Mouse (Mus musculus): ENCODE results near the gene Gm9999. TPM values are rescaled to one million over a fixed set of nuclear protein-coding genes. Genes with fewer than 3 reads are reported as not detected.
"Not testable (repeated sequence)": the region's sequence is repeated elsewhere in the genome, so short reads cannot be mapped to it uniquely, and the experiment has no call there.

Gm9999 gene
- polyA plus RNA-seq (2012; rRNA removed) = not detected in 2 replicates

DNA sequence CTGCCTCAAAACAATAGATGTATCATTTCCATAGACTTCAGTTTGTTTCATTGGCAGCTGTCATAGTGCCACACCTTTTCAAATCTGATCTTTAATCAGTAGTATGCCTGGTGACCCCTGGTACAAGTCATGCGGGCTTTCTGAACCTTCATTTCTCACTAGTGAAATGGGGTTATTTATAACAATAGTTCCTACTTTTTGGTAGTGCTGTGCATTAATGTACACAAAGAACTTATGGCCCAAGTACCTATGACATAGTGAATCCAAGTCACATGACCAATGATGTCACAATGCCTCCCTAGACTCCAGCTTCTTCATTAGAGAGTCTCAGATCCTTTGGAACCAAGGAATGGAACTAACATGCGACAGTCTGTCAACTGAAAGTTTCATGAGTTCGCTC is at the start of gene Gm9999:
Gene Gm9999, plus strand, starts transcription at position 301 of the 400 bp plus-strand sequence.
- DNase-seq (ENCODE audit: extremely low spot score in 1 of 2, low spot score in 1 of 2) = no peak

DNA sequence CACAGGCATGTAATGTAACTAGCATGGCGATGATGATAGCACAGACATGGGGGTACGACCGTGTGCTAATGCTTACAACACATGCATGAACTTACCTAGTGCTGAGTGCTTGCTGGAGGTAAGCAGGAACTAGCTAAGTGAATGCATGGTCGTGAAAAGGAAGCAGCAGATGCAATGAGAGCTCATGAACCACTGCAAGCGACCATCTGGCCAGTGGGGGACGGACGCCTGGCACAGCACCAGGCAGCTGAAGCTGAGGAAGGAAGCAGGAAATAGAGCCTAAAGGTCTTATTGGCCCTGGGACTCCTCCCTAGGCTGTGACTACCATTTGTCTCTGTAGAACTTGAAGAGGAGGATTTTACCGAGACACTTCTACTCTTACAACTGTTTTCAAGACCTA is 48.6 kb upstream of the Gm9999 start:
- DNase-seq (ENCODE audit: extremely low spot score in 1 of 2, low spot score in 1 of 2) = no peak

DNA sequence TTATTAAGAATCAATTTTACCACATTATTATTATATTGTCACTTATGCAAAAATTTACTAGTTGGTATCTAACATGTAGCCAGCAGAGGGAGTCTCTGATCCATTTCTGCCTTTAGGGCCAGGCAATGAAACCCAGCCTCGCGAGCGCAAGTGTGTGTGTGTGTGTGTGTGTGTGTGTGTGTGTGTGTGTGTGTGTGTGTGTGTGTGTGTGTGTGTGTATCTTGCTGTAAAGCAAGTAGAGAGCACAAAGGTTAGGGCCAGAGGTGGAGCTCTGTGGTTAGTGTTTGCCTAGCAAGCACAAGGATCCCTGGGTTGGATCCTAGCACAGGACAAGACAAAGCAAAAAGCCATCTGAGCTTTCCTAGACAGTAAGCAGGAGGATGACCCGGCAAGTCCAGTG is 47.5 kb upstream of the Gm9999 start:
- peak in 1 of 2 experiments; percentile 50 for DNase-seq (ENCODE audit: extremely low spot score in 1 of 2, low spot score in 1 of 2)

DNA sequence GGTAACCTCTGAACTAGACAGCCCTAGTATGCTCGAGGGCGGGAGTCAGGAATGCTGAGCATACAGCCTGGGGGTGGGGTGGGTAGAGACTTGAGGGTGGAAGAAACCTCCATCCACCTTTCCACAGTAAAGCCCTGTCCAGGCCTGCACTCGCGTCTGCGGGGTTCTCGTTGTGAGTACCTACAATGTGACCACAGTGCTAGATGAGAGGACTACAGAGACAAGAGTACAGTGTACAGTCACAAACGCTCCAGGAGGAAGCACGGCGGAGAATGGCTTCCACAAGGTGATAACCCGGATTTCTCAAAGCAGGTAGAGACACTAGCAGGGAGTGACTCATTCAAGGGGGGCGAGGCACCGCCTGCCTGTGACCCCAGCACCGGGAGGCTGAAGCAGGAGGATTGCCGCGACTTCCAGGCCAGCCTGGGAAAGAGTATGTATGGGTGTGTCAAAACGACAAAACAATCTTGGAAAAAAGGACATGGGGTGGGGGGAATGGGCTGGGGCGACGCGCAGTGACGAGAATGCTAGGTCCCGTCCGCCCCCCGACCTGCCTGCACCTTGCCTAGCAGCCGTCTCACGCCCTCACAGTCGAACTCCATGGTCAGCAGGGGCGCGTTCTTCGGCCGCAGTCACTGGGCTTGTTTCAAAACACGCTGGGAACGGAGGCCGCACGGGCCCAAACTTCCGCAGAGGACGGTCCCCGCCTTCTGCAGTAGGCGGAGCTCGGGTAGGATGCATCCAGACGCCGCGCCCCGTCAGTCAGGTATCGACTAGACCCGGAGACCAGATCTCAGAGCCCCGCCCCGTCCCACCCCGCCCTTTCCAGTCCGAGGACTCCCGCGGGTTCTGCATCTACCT is 25.3 kb upstream of the Gm9999 start, which contains the start of gene Uevld:
Gene Uevld, minus strand, starts transcription at position 697 of the 861 bp plus-strand sequence.
- DNase-seq (ENCODE audit: extremely low spot score in 1 of 2, low spot score in 1 of 2) = peak; percentile 84 to 94

DNA sequence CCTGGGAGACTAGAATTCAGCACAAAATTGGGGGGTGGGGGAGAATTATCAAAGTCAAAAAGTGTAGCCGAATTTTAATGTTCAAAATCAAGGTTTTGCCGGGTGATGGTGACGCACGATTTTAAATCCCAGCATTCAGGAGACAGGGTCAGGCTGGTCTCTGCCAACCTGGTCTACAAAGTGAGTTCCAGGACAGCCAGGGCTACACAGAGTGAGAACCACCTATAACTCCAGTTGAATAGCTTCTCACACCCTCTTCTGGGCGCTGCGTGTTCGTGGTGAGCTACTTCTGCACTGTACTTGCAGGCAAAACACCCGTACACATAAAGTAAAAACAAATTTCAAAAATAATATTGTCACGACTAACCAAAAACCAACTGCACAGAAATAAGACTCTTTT is 24.5 kb upstream of the Gm9999 start:
- DNase-seq (ENCODE audit: extremely low spot score in 1 of 2, low spot score in 1 of 2) = peak in 1 of 2 experiments; percentile 12

DNA sequence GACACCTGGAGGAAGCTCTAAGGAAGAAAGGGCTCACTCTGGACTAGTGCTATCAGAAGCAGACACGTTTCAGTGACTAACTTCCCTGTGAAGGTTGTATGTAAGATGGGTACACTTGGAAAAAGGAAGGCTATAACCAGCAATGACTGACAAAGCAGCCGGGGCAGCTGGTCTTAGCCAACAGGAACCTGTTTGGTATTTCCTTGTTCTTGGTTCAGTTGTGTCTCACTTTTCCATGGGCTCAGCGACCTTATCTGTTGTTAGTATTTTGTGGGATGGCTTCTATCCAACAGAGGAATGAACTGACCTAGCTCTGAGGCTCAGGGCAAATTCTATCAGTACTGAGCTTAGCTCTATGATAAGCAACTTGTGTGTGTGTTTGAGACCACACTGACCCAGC is 22.4 kb upstream of the Gm9999 start:
- no peak for DNase-seq (ENCODE audit: extremely low spot score in 1 of 2, low spot score in 1 of 2)

DNA sequence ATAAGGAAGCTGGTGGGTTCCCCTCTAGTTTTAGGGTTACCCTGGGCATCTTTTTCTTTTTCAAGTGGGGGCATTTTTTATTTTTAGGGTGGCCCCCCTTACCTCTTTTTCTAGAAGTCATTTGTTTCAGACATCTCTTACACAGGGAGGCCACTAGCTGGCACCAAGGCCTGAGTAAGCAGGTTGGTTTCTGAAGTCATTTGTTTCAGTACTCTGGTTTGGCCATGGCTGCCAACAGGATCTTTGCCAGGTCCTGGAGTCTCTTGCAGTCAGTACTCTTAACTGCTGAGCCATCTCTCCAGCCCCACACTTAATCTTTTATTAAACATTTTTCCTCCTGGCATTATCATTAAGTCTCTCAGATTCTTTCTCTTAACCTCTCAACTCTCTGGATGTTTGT is 21.2 kb upstream of the Gm9999 start:
- DNase-seq (ENCODE audit: extremely low spot score in 1 of 2, low spot score in 1 of 2) = no peak

DNA sequence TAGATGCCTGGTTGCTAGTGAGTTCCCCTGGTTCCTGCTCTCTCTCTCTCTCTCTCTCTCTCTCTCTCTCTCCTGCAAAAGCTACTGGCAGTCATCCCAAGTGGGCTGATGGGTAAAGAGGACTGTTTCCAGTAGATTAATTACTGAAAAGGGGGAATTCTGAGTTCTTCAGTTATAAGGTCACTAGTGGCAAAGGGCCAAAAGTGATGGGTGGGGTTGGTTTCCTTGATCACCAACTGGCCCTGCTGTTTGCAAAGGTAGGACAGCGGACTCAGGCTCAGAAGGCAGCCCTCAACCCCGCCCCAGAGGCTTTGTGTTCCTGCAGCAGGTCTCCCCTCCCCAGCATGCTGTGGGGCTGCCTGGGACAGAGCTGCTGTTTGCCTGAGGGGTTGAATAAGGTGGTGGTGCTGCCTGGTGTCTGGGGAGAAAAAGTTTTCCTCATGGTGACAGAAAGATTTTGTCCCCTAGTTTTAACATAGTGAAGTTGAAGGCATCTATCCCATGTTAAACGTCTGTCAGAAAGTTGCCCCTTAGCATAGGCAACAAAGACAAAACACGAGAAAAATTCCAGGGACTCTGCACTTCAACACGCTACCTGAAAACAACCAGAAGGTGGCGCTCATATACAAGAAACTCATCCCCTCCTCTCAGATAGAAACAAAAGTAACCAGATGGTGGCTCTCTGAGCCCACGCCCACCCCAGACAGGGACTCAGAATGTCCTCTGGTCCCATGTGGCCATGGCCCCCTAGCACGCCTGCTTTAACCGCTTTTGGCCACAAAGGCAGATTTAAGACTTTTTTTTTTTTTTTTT is 20.4 kb upstream of the Gm9999 start:
- peak; percentile 39 to 87 for DNase-seq (ENCODE audit: extremely low spot score in 1 of 2, low spot score in 1 of 2)

DNA sequence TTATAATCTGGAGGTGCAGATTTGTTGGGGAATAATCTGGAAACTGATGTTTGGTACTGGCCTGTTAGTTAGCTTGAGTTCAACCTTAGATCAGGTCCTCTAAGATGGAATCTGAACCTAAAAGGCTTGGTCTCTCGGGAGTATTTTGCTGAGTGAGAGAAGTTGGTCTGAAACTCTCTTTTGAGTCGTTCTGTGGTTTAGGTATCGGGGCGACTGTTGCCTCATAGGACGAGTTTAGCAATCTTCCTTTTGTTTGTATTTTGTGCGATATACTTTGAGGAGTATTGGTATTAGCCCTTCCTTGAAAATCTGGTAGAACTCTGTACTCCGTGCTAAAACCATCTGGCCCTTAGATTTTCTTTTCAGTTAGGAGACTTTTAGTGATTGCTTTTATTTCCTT is 19.3 kb upstream of the Gm9999 start:
- DNase-seq (ENCODE audit: extremely low spot score in 1 of 2, low spot score in 1 of 2) = no peak

DNA sequence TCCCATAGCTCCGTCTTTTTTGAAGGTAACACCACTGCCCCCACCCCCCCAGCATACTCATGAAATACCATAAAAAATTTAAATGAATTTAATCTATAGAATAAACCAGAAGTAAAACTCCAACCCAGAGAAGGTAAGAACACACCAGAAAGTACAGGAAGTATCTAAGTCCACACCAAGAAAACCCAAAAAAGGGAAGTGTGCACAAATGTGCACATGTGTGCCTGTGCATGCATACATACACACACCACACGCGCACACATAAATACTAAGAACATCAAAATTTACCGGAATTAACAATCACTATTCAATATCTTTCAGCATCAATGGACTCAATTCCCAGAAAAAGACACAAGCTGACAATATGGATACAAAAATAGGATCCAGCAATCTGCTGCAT is 13.5 kb upstream of the Gm9999 start:
- DNase-seq (ENCODE audit: extremely low spot score in 1 of 2, low spot score in 1 of 2) = no peak

DNA sequence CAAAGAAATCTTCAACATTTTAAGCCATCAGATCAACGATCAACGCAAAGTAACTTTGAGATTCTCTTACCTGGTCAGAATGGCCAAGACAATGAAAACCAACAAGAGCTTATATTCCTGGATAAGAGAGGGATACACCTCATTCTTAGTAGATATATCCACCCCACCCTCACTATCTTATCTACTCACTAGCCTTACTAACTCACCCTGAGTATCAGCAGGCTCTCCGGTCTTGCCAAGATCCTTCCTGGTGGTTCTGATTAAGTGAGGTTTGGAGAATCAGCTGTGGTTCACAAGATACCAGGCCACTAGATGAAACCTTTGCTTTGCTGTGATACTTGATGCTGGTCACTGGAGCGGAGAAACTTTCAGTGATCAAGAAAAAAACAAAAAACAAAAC is 8.7 kb upstream of the Gm9999 start:
- DNase-seq (ENCODE audit: extremely low spot score in 1 of 2, low spot score in 1 of 2) = no peak

DNA sequence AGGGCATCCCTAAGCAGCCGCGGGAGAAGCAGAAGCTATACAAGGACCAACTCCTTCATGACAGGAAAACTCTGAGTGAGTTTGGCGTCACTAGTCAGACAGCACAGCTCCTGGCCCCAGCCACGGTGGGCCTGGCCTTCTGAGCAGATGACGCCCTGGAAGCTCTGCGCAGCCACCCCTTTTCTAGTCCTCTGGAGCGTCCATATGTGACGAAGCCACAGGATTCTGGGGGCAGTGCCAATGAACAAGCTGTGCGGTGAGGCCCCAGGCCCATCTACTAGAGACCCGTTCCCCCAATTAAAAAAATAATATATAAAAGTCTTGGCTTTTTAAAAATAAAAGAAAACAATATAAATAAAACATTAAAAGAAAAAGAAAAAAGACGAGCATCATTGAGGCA is 7.9 kb upstream of the Gm9999 start:
- DNase-seq (ENCODE audit: extremely low spot score in 1 of 2, low spot score in 1 of 2) = no peak

DNA sequence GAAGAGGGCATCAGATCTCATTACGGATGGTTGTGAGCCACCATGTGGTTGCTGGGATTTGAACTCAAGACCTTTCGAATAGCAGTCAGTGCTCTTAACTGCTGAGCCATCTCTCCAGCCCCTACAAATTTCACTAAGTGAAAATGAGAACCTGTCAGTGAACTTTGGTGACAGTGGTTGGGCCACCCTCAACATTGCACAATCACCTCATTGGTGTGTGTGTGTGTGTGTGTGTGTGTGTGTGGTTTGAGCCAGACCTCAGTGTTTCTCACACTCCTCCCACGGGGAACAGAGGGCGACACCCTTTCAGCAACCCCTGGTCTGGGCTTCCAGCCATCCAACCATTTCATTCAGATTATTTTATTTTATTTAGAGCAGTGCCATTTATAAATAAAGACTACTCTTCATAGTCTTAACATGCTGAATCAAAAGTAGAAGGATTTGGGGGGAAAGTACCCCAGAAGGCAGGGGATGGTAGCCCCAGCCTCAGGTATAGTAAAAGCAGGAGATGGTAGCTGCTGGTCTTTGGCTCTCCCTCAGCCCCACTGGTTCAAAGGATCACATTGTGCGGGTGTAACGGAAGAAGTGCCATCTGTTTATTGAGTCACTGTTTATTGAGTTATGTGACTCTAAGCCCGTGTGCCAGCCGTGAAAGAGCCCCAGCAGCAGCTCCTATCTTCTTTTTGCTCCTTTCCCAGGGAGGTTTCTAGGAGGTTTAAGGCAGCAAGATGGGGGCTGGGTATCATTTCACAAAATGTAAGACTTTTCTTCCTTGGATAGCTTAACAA is 2.5 kb downstream of the Gm9999 start:
- no peak for DNase-seq (ENCODE audit: extremely low spot score in 1 of 2, low spot score in 1 of 2)

DNA sequence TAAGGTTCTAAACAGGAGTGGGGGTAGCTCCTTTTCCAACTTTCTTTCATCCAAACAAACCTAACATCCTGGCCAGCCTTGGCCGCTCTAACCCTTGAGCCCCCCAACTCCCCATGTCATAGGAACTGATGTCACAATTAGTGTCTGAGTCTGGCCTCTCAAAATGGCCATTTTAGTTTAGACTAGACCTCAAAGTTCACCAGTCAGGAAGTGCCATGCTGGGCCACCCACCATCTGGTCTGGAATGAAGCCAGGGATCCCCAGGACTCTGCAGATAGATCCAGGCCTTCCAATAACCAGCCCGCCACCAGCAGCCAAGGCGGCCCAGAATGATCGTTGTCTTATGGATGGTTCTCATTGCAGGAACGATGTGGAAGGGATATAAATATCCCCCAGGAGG is 3.3 kb downstream of the Gm9999 start:
- DNase-seq (ENCODE audit: extremely low spot score in 1 of 2, low spot score in 1 of 2) = no peak

DNA sequence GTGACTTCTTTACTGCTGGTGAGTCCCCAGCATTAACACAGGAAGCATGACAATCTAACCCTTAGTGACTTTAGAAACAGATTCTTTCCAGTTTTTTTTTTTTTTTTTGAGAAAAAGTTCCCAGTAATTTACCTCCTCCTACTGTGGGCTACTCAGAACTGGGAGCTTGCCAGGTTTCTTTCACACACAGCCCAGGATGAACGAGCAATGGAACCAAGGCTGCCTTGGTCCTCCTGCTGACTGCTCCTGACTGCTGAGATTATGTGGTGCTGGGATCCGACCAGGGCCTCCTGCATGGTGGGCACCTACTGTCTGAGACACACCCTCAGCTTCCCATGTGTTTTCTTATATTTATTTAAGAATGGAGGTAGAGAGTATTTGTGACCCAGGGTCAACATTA is 3.7 kb downstream of the Gm9999 start:
- no peak for DNase-seq (ENCODE audit: extremely low spot score in 1 of 2, low spot score in 1 of 2)

DNA sequence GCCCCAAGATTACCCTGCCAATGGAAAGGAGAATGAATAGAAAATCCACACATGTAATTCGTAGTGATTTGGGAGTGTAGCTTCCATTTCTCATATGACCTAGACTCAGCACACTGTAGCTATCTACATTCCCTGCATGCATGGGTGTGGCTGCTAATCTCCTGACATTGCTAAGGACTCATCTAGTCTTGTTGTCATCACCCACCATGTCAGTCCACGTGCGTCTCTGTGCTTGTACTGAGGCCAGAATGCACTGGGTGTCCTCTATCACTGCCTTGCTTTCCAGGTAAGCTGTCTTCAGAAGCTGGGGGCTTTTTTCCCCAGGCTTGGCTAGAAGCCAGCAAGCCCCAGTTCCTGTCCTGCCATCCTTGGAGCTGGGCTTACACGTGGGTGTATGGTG is 6.0 kb downstream of the Gm9999 start:
- not testable (repeated sequence) for DNase-seq (ENCODE audit: extremely low spot score in 1 of 2, low spot score in 1 of 2)

DNA sequence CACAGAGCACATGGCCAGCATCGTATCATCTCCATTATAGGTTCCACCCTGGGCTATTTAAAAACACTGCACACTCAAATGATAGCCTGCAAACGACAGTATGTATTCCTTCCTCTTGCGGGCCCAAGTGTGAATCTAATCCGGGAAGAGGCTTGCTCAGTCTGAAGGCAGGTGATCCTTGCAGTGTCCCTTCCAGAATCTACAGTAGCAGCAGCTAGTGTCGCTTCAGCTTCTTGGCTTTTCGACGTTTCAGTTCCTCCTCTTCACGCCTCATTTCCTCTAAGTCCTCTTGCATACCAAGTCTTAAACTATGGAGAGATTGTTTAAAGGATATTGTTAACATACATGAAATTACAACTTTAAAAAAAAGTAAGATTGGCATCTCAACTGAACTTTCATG is 9.7 kb downstream of the Gm9999 start:
- DNase-seq (ENCODE audit: extremely low spot score in 1 of 2, low spot score in 1 of 2) = no peak

DNA sequence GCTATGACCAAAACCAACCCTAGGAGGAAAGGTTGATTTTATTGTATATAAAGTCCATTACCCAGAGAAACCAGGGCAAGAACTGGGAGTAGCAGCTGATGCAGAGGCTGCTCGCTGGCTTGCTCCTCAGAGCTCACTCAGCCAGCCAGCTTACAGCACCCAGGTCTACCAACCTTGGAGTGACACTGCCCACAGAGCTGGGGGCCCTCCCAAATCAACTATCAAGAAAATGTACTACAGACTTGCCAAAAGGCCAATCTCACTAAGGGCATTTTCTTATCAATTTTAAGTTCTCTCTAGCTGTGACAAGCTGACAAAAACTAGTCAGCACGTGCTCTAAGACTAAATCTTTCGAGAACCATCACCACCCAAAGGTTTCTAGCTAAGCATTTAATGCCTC is 12.2 kb downstream of the Gm9999 start:
- DNase-seq (ENCODE audit: extremely low spot score in 1 of 2, low spot score in 1 of 2) = no peak

DNA sequence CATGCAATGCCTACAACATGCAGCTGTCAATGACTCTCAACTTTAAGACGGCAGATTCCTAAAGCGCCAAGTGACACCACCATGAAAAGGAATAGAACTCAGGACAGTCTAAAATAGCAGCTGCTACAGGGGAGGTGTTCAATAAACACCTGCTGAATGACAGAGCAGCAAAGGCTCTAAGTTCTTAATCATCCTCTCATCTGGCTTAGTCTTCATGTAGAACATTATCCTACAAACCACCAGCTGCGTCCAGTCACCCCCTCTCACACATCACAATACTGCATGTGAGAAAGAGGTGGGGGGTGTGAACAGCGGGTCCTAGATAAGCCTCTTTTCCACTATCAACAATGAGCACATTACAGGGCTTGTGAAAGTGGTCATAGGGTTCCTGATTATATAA is 13.6 kb downstream of the Gm9999 start:
- DNase-seq (ENCODE audit: extremely low spot score in 1 of 2, low spot score in 1 of 2) = no peak

DNA sequence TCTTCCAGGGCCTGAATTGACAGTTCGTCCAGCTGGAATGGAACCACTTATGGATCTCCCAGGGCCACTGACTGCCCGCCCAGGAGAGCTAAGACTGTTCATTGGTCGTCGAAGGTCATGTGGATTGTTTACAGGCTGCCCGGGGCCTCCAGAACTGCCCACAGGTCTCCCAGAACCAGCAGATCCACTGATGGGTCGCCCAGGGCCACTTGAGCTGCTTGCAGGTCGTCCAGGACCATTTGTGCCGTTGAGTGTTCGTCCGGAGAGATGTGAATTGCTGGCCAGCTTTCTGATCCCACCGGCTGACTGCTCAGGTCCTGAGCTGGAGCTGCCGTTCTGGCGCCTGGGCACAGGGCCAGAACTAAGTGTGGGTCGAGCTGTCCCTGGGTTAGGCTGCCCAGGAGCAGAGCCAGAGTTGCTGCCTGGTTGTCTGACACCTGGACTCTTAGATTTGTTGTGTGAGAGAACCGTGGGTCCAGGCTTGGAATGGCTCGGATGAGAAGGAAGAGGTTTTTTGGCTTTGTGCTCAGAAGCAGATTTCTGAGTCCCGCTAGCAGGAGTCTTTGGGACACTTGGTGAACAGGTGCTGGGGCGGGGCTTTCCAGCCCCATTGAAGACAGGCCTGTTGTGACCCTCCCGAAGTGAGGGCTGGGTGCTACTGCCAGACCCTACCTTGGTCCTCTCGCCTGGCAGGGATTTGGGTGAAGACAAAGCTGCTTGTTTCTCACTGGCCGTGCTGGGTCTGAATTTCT is 14.4 kb downstream of the Gm9999 start:
- DNase-seq (ENCODE audit: extremely low spot score in 1 of 2, low spot score in 1 of 2) = no peak

Data from frontal cortex, adult 2 months (tissue).